Mouse (Mus musculus) neural tube, embryonic 14.5 days (tissue): ENCODE measurements at regions not wholly inside any gene's neighbourhood (a gene's known extent, or its start where the extent isn't known, plus 50 kb on each side); places are given as distances from the start of the nearest gene placed in this dataset.
A peak's percentile ranks its signal among the peaks of the same experiment; 100 is the strongest.

Source experiments
- ATAC-seq: fragments of 200-750 bp; cut with Nextera tagmentation; 2 replicates; pipeline ENCODE4 v1.8.0; 2017; ENCODE audit warnings: low read depth, mild to moderate bottlenecking, moderate TSS enrichment, moderate library complexity
- H3K27ac ChIP-seq: fragments of 300-500 bp; sonication (generic); 2 replicates; pipeline ENCODE4 v1.5.1; 2014; ENCODE audit warnings: low read depth, mild to moderate bottlenecking, control low read depth, low read length, moderate library complexity, mixed read lengths
- H3K27me3 ChIP-seq: fragments of 300-500 bp; sonication (generic); 2 replicates; pipeline ENCODE4 v1.6.1; 2014; ENCODE audit warnings: low read length; ENCODE audit not compliant: control insufficient read depth, insufficient read depth
- H3K36me3 ChIP-seq: fragments of 300-500 bp; sonication (generic); 2 replicates; pipeline ENCODE4 v1.6.1; 2014; ENCODE audit warnings: low read length, mixed read lengths; ENCODE audit not compliant: control insufficient read depth, insufficient read depth
- H3K4me1 ChIP-seq: fragments of 300-500 bp; sonication (generic); 2 replicates; pipeline ENCODE4 v1.6.1; 2014; ENCODE audit warnings: low read length; ENCODE audit not compliant: control insufficient read depth, insufficient read depth
- H3K4me2 ChIP-seq: fragments of 300-500 bp; sonication (generic); 2 replicates; pipeline ENCODE4 v1.6.1; 2014; ENCODE audit warnings: mild to moderate bottlenecking, low read depth, low read length, control low read depth
- H3K4me3 ChIP-seq: fragments of 300-500 bp; sonication (generic); 2 replicates; pipeline ENCODE4 v1.5.1; 2014; ENCODE audit warnings: low read depth, low read length, control low read depth, mixed read lengths
- H3K9ac ChIP-seq: fragments of 300-500 bp; sonication (generic); replicated peaks from 2 replicates; pipeline ENCODE4 v1.6.1; 2014; ENCODE audit warnings: low read depth, mild to moderate bottlenecking, control low read depth, low read length, mixed read lengths
- H3K9me3 ChIP-seq: fragments of 300-500 bp; sonication (generic); 2 replicates; pipeline ENCODE4 v1.6.1; 2016; ENCODE audit warnings: low read length; ENCODE audit not compliant: control insufficient read depth
- WGBS: fragments of 180-500 bp; shearing (Covaris S2); extraction: QIAGEN DNeasy Blood & Tissue Kit; methylation state at CpG from one replicate; pipeline ENCODE4 v1.1.7; 2014; 5-methylcytosine and 5-hydroxymethylcytosine counted together

DNA sequence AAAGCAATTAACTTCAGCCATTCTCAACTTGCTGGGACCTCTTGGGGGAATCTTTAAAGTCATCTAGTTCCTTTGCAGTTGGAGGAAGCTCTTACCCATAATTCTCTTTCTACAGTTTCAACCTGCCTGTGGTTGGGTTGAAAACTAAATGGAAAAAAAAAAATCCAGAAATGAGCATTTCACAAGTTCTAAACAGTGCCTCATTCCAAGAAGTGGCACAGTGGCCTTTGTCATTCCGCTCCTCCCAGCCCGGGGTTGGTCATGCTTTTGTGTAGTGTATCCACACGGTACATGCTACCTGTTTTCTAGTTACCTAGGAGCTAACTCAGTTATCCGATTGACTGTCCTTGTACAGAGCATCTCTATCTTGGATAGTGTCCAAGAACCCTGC lies 90.8 kb upstream of the Gpr12 start:
- WGBS = 69% methylated on average over 4 of the region's 4 CpGs
- H3K27ac ChIP-seq = no peak overlapping the region
- no peak overlapping the region for H3K4me2 ChIP-seq
- H3K4me3 ChIP-seq = no peak overlapping the region
- no peaks in the 10 kb centered on the region for H3K9me3 ChIP-seq
- H3K9ac ChIP-seq = no peak overlapping the region
- no peaks in the 10 kb centered on the region for H3K27me3 ChIP-seq
- peaks cover 3% of the 10 kb centered on the region; the same call in 1 of the 2 replicates for H3K4me1 ChIP-seq
- H3K36me3 ChIP-seq = no peaks in the 10 kb centered on the region
- ATAC-seq = no peak

DNA sequence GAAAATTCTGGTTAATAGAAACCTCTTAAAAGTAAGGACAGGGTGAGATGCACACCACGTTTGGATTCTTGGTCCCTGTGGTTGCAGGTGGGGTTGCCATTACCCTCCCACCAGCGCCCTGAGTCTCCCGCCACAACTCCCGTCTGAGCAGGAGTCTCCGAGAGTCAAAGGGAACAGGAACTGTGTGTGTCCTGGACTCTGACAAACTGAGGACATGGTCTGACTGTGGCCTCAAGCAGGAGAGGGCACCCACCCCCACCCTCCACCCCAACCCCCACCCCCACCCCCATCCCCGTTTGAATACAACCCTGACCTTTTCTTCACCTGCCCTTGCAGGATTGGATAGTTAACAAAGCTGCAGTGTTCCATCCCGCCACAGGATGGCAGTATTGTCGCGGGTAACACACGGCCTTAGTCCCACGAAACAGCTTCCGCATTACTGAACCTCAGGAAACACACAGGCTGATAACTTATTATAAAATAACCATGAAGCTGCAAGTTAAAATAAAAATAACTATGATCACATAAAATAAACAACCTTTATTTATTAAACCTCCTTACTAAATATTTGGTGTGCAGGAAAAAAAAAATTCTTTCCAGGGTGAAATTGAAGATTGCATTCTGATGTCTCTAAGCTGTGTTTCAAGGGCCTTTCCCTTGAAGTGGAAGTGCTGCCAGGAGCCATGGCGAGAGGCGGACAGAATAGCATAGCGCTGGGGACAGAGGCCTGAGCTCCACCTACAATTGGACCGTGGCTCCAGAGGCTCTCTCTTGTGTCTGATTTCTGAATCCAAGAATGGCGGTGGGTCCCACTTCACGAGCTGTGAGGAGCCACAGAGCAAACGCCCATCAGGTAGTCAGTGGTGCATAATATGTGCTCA lies 90.2 kb upstream of the Gpr12 start:
- ATAC-seq = peak; percentile 57; the same call in 1 of the 2 replicates
- Histone ChIP-seq H3K27me3 (no peaks in the 10 kb centered on the region), H3K27ac (no peak overlapping the region), H3K4me2 (no peak overlapping the region), H3K4me3 (no peak overlapping the region), H3K36me3 (no peaks in the 10 kb centered on the region), H3K9ac (no peak overlapping the region), H3K4me1 (peaks cover under 1% of the 10 kb centered on the region; the same call in 1 of the 2 replicates), H3K9me3 (no peaks in the 10 kb centered on the region)
- WGBS = 19% methylated on average over 19 of the region's 19 CpGs

- H3K9ac ChIP-seq = no peak overlapping the region
- H3K27ac ChIP-seq = no peak overlapping the region
- H3K36me3 ChIP-seq = no peaks in the 10 kb centered on the region
- ATAC-seq = no peak
- no peak overlapping the region for H3K4me3 ChIP-seq
- WGBS = 77% methylated on average over 8 of the region's 8 CpGs
- no peak overlapping the region for H3K4me2 ChIP-seq
- no peaks in the 10 kb centered on the region for H3K9me3 ChIP-seq
- no peaks in the 10 kb centered on the region for H3K27me3 ChIP-seq
- no peaks in the 10 kb centered on the region for H3K4me1 ChIP-seq
These were observed 76.7 kb upstream of the Gpr12 start for GRCm38 (mm10) chr5:146661751-146662150.

GRCm38 (mm10) chr5:146657228-146657627 lies 72.2 kb upstream of the Gpr12 start:
- 80% methylated on average over 2 of the region's 2 CpGs for WGBS
- Histone ChIP-seq H3K4me3 (no peak overlapping the region), H3K9me3 (no peaks in the 10 kb centered on the region), H3K4me2 (no peak overlapping the region), H3K36me3 (no peaks in the 10 kb centered on the region), H3K4me1 (no peaks in the 10 kb centered on the region), H3K27ac (no peak overlapping the region), H3K9ac (no peak overlapping the region), H3K27me3 (no peaks in the 10 kb centered on the region)
- no peak for ATAC-seq

- H3K4me3 ChIP-seq = no peak overlapping the region
- H3K27me3 ChIP-seq = no peaks in the 10 kb centered on the region
- no peak for ATAC-seq
- H3K36me3 ChIP-seq = no peaks in the 10 kb centered on the region
- no peaks in the 10 kb centered on the region for H3K4me1 ChIP-seq
- H3K4me2 ChIP-seq = no peak overlapping the region
- H3K9me3 ChIP-seq = no peaks in the 10 kb centered on the region
- H3K27ac ChIP-seq = no peak overlapping the region
- H3K9ac ChIP-seq = no peak overlapping the region
- WGBS = 72% methylated on average over 7 of the region's 7 CpGs
These were observed 70.4 kb upstream of the Gpr12 start for GRCm38 (mm10) chr5:146655394-146655793.

DNA sequence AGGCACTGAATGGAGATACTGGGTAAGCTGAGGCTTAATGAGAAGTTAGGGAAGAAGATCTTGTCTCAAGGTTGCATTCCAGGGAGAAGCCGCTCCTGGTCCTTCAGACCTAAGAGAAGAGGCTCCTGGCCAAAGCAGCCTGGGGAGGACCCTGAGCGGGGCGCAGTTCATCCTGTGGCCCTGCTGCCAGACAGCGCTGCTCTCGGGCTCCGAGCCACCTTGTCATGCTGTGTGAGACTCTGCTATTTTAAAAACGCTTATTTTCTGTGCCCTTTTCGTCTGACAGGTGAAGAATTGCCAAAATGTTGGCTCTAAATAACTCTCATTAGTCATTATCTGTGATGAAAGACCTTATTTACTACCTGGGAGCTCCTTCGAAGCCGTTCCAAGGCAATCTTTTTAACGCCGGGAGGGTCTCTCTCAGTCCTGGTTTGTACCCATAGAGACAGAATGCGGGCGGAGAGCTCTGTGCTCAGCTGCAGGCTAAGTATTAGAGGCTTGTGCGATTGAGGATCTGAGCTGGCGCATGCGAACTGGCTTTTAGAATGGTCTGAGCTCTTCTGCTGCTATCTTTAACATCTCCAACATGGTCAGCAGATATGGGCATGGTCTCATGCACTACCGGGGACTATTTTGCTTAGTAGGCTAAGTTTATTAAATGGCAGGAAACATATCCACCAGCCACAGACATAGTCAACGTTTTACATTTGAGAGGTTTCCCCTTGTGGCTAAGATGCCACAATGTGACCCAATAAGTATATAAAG lies 68.8 kb upstream of the Gpr12 start:
- WGBS = 74% methylated on average over 19 of the region's 19 CpGs
- no peaks in the 10 kb centered on the region for H3K36me3 ChIP-seq

GRCm38 (mm10) chr5:146652874-146653273 lies 67.8 kb upstream of the Gpr12 start:
- Histone ChIP-seq H3K4me3 (no peak overlapping the region), H3K9ac (no peak overlapping the region), H3K27me3 (no peaks in the 10 kb centered on the region), H3K4me1 (no peaks in the 10 kb centered on the region), H3K4me2 (no peak overlapping the region), H3K9me3 (no peaks in the 10 kb centered on the region), H3K36me3 (no peaks in the 10 kb centered on the region), H3K27ac (no peak overlapping the region)
- no peak for ATAC-seq
- 8% methylated on average over 4 of the region's 5 CpGs for WGBS

More for the DNA sequence above, 68.8 kb upstream of the Gpr12 start:
- Histone ChIP-seq H3K4me2 (no peak overlapping the region), H3K9me3 (no peaks in the 10 kb centered on the region), H3K27me3 (no peaks in the 10 kb centered on the region), H3K9ac (no peak overlapping the region), H3K4me3 (no peak overlapping the region), H3K4me1 (no peaks in the 10 kb centered on the region), H3K27ac (no peak overlapping the region)
- ATAC-seq = no peak

DNA sequence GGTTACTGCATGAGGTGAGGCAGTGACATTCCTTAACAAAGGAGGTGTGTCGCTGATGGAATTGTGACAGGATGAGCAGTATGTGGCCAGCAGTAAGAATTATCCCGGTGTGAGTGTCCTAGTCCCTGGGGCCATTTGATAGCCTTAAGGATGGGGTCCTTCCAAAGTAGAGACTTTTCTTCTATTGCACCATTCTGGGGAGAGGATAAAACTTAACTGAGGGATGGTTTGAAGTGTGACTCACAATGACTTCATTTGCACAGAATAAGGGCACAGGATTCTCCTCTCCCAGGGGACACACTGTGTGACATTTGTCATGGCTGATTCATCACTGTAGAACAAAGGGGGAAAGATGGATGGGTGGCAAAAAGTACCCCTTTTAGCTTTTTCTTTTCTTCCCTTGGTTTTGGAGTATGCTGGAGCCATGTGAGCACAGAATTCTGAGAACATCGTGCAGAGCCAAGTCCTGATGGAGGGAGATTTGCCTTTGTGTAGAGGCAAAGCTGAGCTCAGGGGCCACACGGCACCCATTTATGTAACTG lies 63.6 kb upstream of the Gpr12 start:
- Histone ChIP-seq H3K27ac (no peak overlapping the region), H3K27me3 (no peaks in the 10 kb centered on the region), H3K4me2 (no peak overlapping the region), H3K4me1 (no peaks in the 10 kb centered on the region), H3K9ac (no peak overlapping the region), H3K9me3 (no peaks in the 10 kb centered on the region), H3K4me3 (no peak overlapping the region), H3K36me3 (no peaks in the 10 kb centered on the region)
- ATAC-seq = 0 out of 2 replicates have a peak, but pooled peaks have one; percentile 31
- WGBS = 33% methylated on average over 4 of the region's 4 CpGs
